Mouse (Mus musculus) CH12.LX (cell line): ENCODE results near the gene Plxdc1. TPM values are rescaled to one million over a fixed set of nuclear protein-coding genes. Genes with fewer than 3 reads are reported as not detected.

Experiments
- DNase-seq: peaks from one replicate; pipeline ENCODE4 v3.0.0-alpha.2; 2013; ENCODE audit errors: extremely low read depth
- H3K27ac ChIP-seq: 2 replicates; pipeline ENCODE4 v1.5.1; 2012; ENCODE audit warnings: low read depth, mild to moderate bottlenecking, control low read depth, moderate library complexity; ENCODE audit not compliant: insufficient read depth
- H3K27me3 ChIP-seq: replicated peaks from 2 replicates; pipeline ENCODE3; 2012; ENCODE audit warnings: inconsistent platforms
- H3K36me3 ChIP-seq, 2 experiments: replicated peaks in 1 of 2; 2 replicates each; pipeline versions ENCODE3 to v1.6.1; 2012; ENCODE audit warnings: inconsistent platforms in 1 of 2, low read length in 1 of 2, mild to moderate bottlenecking in 1 of 2, mixed read lengths in 1 of 2, moderate library complexity in 1 of 2; ENCODE audit not compliant: control insufficient read depth in 1 of 2, insufficient read depth in 1 of 2
- H3K4me1 ChIP-seq, 2 experiments: 2 replicates each; pipeline ENCODE4 v1.6.1; 2012; ENCODE audit warnings: inconsistent platforms in 1 of 2, moderate library complexity in 1 of 2; ENCODE audit not compliant: insufficient read depth in 2 of 2, control insufficient read depth in 1 of 2
- H3K4me2 ChIP-seq: 2 replicates; pipeline ENCODE4 v1.6.1; 2012; ENCODE audit warnings: low read depth, mild to moderate bottlenecking, control low read depth; ENCODE audit not compliant: poor library complexity, insufficient read depth, severe bottlenecking
- H3K4me3 ChIP-seq, 3 experiments: fragments of 150-350 bp in 1 of 3; sonication (generic) in 1 of 3; replicated peaks in 1 of 3; 2 replicates each; pipeline versions ENCODE3 to v1.5.1; 2011 to 2012; ENCODE audit warnings: low read depth in 2 of 3, low read length in 2 of 3, mild to moderate bottlenecking in 2 of 3, moderate library complexity in 2 of 3, control low read depth in 1 of 3, improper control_type of control experiment in 1 of 3, inconsistent platforms in 1 of 3, mixed read lengths in 1 of 3; ENCODE audit not compliant: poor library complexity in 1 of 3
- H3K79me2 ChIP-seq: replicated peaks from 2 replicates; pipeline ENCODE4 v1.6.1; 2012; ENCODE audit warnings: mild to moderate bottlenecking, moderate library complexity; ENCODE audit not compliant: control insufficient read depth, poor library complexity, insufficient read depth, severe bottlenecking; ENCODE audit errors: extremely low read depth
- H3K9ac ChIP-seq: 2 replicates; pipeline ENCODE4 v1.6.1; 2012; ENCODE audit warnings: low read depth, mild to moderate bottlenecking, control low read depth, moderate library complexity; ENCODE audit not compliant: insufficient read depth
- H3K9me3 ChIP-seq: replicated peaks from 2 replicates; pipeline ENCODE3; 2012; ENCODE audit warnings: low read length, inconsistent platforms, mixed read lengths
- CHD2 ChIP-seq: IDR thresholded peaks from 2 replicates; pipeline ENCODE4 v1.6.1; 2011; ENCODE audit warnings: low read length, improper control_type of control experiment
- E2F4 ChIP-seq: IDR thresholded peaks from 2 replicates; pipeline ENCODE4 v1.6.1; 2011; ENCODE audit warnings: low read depth, low read length, improper control_type of control experiment; ENCODE audit not compliant: insufficient replicate concordance
- ETS1 ChIP-seq: conservative IDR thresholded peaks from 2 replicates; pipeline ENCODE4 v1.6.1; 2012; ENCODE audit warnings: low read depth, mild to moderate bottlenecking, inconsistent platforms, low read length, improper control_type of control experiment, moderate library complexity
- MEF2A ChIP-seq: IDR thresholded peaks from 2 replicates; pipeline ENCODE4 v1.6.1; 2014; ENCODE audit warnings: low read depth, mild to moderate bottlenecking, inconsistent platforms, low read length, improper control_type of control experiment, borderline replicate concordance
- MXI1 ChIP-seq: IDR thresholded peaks from 2 replicates; pipeline ENCODE4 v1.6.1; 2011; ENCODE audit warnings: mild to moderate bottlenecking, low read depth, low read length, improper control_type of control experiment
- NELFE ChIP-seq: IDR thresholded peaks from 2 replicates; pipeline ENCODE4 v1.6.1; 2011; ENCODE audit warnings: low read depth, low read length, improper control_type of control experiment
- NRF1 ChIP-seq: IDR thresholded peaks from 2 replicates; pipeline ENCODE4 v1.6.1; 2014; ENCODE audit warnings: low read depth, mild to moderate bottlenecking, inconsistent platforms, low read length, improper control_type of control experiment, moderate library complexity
- PAX5 ChIP-seq: IDR thresholded peaks from 2 replicates; pipeline ENCODE4 v1.6.1; 2012; ENCODE audit warnings: low read length, inconsistent platforms, mixed read lengths
- POLR2AphosphoS2 ChIP-seq: IDR thresholded peaks from 2 replicates; pipeline ENCODE4 v1.6.1; 2011; ENCODE audit warnings: low read depth, low read length, improper control_type of control experiment
- RAD21 ChIP-seq: IDR thresholded peaks from 2 replicates; pipeline ENCODE4 v1.6.1; 2011; ENCODE audit warnings: low read depth, mild to moderate bottlenecking, low read length, improper control_type of control experiment, moderate library complexity
- UBTF ChIP-seq: IDR thresholded peaks from 2 replicates; pipeline ENCODE4 v1.6.1; 2012; ENCODE audit warnings: low read depth, mild to moderate bottlenecking, inconsistent platforms, low read length, improper control_type of control experiment, moderate library complexity
- dilution Hi-C: fragments of 300-500 bp; cut with MboI; formaldehyde crosslinking; loops from 2 replicates; pipeline ENCODE4 v1.14.3; 2020; ENCODE audit warnings: low sequenced_read_pairs; ENCODE audit not compliant: extremely low pct_unique_long_range_greater_than_20kb, extremely low pct_ligation_motif_present
- in situ Hi-C: fragments of 300-500 bp; cut with MboI; formaldehyde crosslinking; loops from 3 replicates; pipeline ENCODE4 v1.14.3; 2019; ENCODE audit warnings: low sequenced_read_pairs, low pct_ligation_motif_present, low pct_unique_long_range_greater_than_20kb, mixed read lengths
- polyA plus RNA-seq: library from polyadenylated mRNA; unstranded; fragments of >175 nt; gene quantifications from 2 replicates; pipeline ENCODE4 v1.2.1, GENCODE M21; 2012; ENCODE audit warnings: low read depth; ENCODE audit not compliant: insufficient read length
- total RNA-seq, 2 experiments: library from RNA; depleted of rRNA; stranded (reverse); fragments of 300-350 nt in 1 of 2; fragments of >200 nt in 1 of 2; gene quantifications; 2 replicates each; pipeline ENCODE4 v1.2.3; 2012 to 2014

Gene Plxdc1
- total and polyA plus RNA-seq, 3 experiments, result 0.04 TPM; not detected in 2

DNA sequence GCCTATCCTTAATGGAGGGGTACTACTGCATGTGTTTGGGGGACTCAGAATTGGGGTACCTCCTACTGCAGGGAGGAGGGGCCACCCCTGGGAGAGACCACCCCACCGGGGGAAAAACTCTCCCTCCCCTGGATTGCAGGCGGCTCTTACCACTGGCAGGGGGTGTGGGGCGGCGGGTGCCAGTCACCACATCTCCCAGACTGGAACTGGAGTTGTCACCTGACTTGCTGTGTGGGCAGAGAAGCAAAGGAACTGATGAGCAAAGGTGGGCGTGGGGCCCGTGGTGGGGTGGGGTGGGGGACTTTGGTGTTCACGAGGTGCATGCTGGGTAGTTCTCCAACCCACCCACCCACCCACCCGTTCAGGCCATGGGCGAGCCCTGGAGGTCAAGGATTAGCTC, 25.5 kb upstream of the Plxdc1 start:
- TF ChIP-seq UBTF (no peak), MXI1 (no peak), NRF1 (no peak), RAD21 (no peak), E2F4 (no peak), POLR2AphosphoS2 (no peak), CHD2 (no peak)
- no peak for DNase-seq
- H3K36me3 ChIP-seq, result no peaks in the 10 kb centered on the region
- H3K79me2 ChIP-seq, result no peaks in the 10 kb centered on the region
- H3K4me3 ChIP-seq, result no peak overlapping the region
- no peak overlapping the region for H3K4me2 ChIP-seq
- H3K27me3 ChIP-seq, result no peaks in the 10 kb centered on the region
- H3K27ac ChIP-seq, result no peak overlapping the region
- H3K9me3 ChIP-seq, result peaks cover 2% of the 10 kb centered on the region
- dilution Hi-C loops, result no loop called here
- H3K9ac ChIP-seq, result no peak overlapping the region
- in situ Hi-C loops, result no loop called here
- peaks cover 4 to 11% of the 10 kb centered on the region in 2 experiments for H3K4me1 ChIP-seq

DNA sequence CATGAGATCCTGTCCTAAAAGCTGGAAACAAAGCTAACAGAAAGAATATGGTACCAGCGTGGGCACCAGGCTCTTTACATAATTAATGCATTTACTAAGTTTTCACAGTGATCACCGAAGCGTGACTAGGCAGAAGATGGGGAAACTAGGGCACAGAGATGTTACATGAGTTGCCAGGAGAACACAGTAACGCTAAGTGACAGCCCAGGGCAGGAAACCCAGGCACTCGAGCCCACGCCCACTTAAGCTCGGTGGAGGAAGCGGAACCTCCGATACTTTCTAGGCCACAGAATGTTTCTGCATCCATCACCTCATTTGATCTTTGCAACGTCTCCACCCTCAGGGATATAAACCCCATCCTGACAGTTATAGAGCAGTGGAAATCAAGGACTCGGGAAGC, 21.8 kb upstream of the Plxdc1 start:
- dilution Hi-C loops, result no loop called here
- TF ChIP-seq PAX5 (0 out of 2 replicates have a peak, but pooled peaks have one; percentile 31), ETS1 (no peak)
- Histone ChIP-seq H3K27me3 (no peaks in the 10 kb centered on the region), H3K4me3 (no peak overlapping the region), H3K79me2 (no peaks in the 10 kb centered on the region), H3K9ac (no peak overlapping the region), H3K4me1 (peaks cover 7 to 28% of the 10 kb centered on the region in 2 experiments), H3K36me3 (peaks cover 0 to 3% of the 10 kb centered on the region in 2 experiments), H3K4me2 (no peak overlapping the region), H3K27ac (no peak overlapping the region), H3K9me3 (peaks cover 6% of the 10 kb centered on the region)
- in situ Hi-C loops, result no loop called here
- DNase-seq, result no peak

DNA sequence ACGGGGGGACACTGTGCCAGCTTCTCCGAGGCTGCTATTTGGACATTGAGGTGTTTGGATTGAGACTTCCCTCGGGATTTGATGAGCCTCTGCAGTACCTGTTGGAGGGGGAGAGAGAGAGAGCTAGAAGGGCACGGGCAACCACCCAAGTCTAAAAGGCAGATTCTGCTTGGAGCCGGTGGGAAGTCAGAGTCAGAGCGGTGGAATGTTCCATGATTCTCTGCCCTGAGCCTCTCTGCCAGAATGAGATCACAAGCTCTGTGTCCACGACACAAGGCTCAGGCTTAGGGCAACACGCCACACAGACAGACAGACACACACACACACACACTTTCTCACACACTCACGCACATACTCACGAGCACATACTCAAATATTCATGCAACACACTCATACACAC, 19.4 kb upstream of the Plxdc1 start:
- no peak for TF ChIP-seq RAD21
- TF ChIP-seq NELFE, result no peak
- TF ChIP-seq MEF2A, result no peak
- in situ Hi-C loops, result no loop called here
- dilution Hi-C loops, result no loop called here
- H3K9ac ChIP-seq, result no peak overlapping the region
- peaks cover 16 to 39% of the 10 kb centered on the region in 2 experiments for H3K4me1 ChIP-seq
- DNase-seq, result no peak
- no peak overlapping the region for H3K4me2 ChIP-seq
- H3K4me3 ChIP-seq, result no peak overlapping the region
- no peaks in the 10 kb centered on the region for H3K27me3 ChIP-seq
- H3K79me2 ChIP-seq, result no peaks in the 10 kb centered on the region
- peaks cover 0 to 3% of the 10 kb centered on the region in 2 experiments for H3K36me3 ChIP-seq
- no peak overlapping the region for H3K27ac ChIP-seq
- H3K9me3 ChIP-seq, result peaks cover 6% of the 10 kb centered on the region
